Mouse (Mus musculus): Measurements from ENCODE around the gene Cfap126.
"Not testable (repeated sequence)": the region's sequence is repeated elsewhere in the genome, so short reads cannot be mapped to it uniquely, and the experiment has no call there.

GRCm38 (mm10) chr1:171065243-171065587 lies 48.5 kb upstream of the Cfap126 start:
- not testable (repeated sequence) for TF ChIP-seq CTCF (conservative IDR thresholded peaks at IDR 0.05; ENCODE audit: low read length); POU5F1 (IDR thresholded peaks at IDR 0.05; ENCODE audit: borderline replicate concordance, low read length)

Measured in E14TG2a.4 (cell line).